Mouse (Mus musculus) kidney, embryonic 15.5 days (tissue): ENCODE data around the gene Ctdnep1. TPM values are rescaled to one million over a fixed set of nuclear protein-coding genes. Genes with fewer than 3 reads are reported as not detected.
A peak's percentile ranks its signal among the peaks of the same experiment; 100 is the strongest.
"Not testable (repeated sequence)": the region's sequence is repeated elsewhere in the genome, so short reads cannot be mapped to it uniquely, and the experiment has no call there.

Experiments
- ATAC-seq: fragments of 200-750 bp; cut with Nextera tagmentation; replicated peaks from 2 replicates; pipeline ENCODE4 v1.8.0; 2017; ENCODE audit warnings: moderate TSS enrichment; ENCODE audit not compliant: low FRiP score
- H3K27ac ChIP-seq: fragments of 300-500 bp; sonication (generic); 2 replicates; pipeline ENCODE4 v1.5.1; 2015; ENCODE audit warnings: mild to moderate bottlenecking, inconsistent platforms
- H3K27me3 ChIP-seq: fragments of 300-500 bp; sonication (generic); 2 replicates; pipeline ENCODE4 v1.6.1; 2015; ENCODE audit warnings: inconsistent platforms
- H3K36me3 ChIP-seq: fragments of 300-500 bp; sonication (generic); 2 replicates; pipeline ENCODE4 v1.6.1; 2015; ENCODE audit warnings: inconsistent platforms
- H3K4me1 ChIP-seq: fragments of 300-500 bp; sonication (generic); 2 replicates; pipeline ENCODE4 v1.6.1; 2015; ENCODE audit warnings: inconsistent platforms
- H3K4me2 ChIP-seq: fragments of 300-500 bp; sonication (generic); 2 replicates; pipeline ENCODE4 v1.6.1; 2015; ENCODE audit warnings: moderate library complexity, mild to moderate bottlenecking, inconsistent platforms
- H3K4me3 ChIP-seq: fragments of 300-500 bp; sonication (generic); replicated peaks from 2 replicates; pipeline ENCODE4 v1.5.1; 2015; ENCODE audit warnings: mild to moderate bottlenecking, inconsistent platforms
- H3K9ac ChIP-seq: fragments of 300-500 bp; sonication (generic); 2 replicates; pipeline ENCODE4 v1.6.1; 2015; ENCODE audit warnings: mild to moderate bottlenecking, inconsistent platforms
- H3K9me3 ChIP-seq: fragments of 300-500 bp; sonication (generic); replicated peaks from 2 replicates; pipeline ENCODE4 v1.6.1; 2016; ENCODE audit warnings: inconsistent platforms
- WGBS: fragments of 180-500 bp; shearing (Covaris S2); methylation state at CpG from one replicate; pipeline ENCODE4 v1.1.7; 2015; ENCODE audit warnings: mixed read lengths; 5-methylcytosine and 5-hydroxymethylcytosine counted together
- polyA plus RNA-seq: library from polyadenylated mRNA; unstranded; fragments of >200 nt; fragmentation: Nextera tagmentation; extraction: Ambion mirVana; gene quantifications from 2 replicates; pipeline ENCODE4 v1.2.1, GENCODE M21; 2015

Gene Ctdnep1
- polyA plus RNA-seq, 1 experiment from 2014 or later, result 31.7 TPM

DNA sequence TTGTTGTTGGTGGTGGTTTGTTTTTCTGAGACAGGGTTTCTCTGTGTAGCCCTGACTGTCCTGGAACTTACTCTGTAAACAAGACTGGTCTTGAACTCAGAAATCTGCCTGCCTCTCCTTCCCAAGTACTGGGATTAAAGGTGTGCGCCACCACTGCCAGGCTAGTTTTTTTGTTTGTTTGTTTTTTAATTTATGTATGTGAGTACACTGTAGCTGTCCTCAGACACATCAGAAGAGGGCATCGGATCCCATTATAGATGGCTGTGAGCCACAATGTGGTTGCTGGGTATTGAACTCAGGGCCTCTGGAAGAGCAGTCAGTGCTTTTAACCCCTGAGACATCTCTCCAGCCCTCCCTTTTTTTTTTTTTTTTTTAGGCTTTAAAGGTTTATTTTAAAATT is 35.2 kb downstream of the Ctdnep1 start:
- H3K4me2 ChIP-seq, H3K27ac ChIP-seq, H3K27me3 ChIP-seq, ATAC-seq, H3K4me3 ChIP-seq, H3K9ac ChIP-seq, H3K9me3 ChIP-seq: not testable (repeated sequence)
- WGBS, result 83% methylated on average over 2 of the region's 2 CpGs
- peaks cover 65% of the 10 kb centered on the region for H3K4me1 ChIP-seq
- peaks cover 29% of the 10 kb centered on the region for H3K36me3 ChIP-seq

DNA sequence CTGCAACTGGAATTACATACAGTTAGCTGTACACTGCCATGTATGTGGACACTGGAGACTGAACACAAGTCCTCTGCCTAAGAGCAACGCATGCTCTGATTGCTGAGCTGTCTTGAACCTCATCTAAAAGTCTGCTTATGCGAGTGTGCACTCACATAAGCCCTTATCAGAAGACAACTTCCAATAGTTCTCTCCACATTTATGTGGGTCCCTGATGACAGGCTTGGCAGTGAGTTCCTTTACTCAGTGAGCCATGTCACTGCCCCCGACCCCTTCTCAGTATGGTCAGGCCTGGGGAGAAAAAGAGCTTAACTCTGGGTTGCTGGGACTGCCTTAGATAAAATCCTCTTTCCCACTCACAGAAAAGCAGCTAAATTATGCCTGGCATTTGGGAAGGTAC is 35.7 kb downstream of the Ctdnep1 start, which contains the start of gene Dlg4:
Gene Dlg4, plus strand, starts transcription at position 274 of the 400 bp plus-strand sequence.
- H3K4me3 ChIP-seq, result peak within 1 kb of the TSS; percentile 69
- ATAC-seq, result no peak
- peaks cover 24% of the 10 kb centered on the region for H3K36me3 ChIP-seq
- no peaks in the 10 kb centered on the region for H3K9me3 ChIP-seq
- H3K9ac ChIP-seq, result peak within 1 kb of the TSS; percentile 24; the same call in 1 of the 2 replicates
- peak within 1 kb of the TSS; percentile 92 for H3K27ac ChIP-seq
- WGBS, result 68% methylated on average over 3 of the region's 3 CpGs
- H3K4me1 ChIP-seq, result peaks cover 70% of the 10 kb centered on the region
- H3K27me3 ChIP-seq, result no peaks in the 10 kb centered on the region
- H3K4me2 ChIP-seq, result peak within 1 kb of the TSS; percentile 91

GRCm38 (mm10) chr11:70017199-70017767 is 36.3 kb downstream of the Ctdnep1 start:
- H3K4me1 ChIP-seq, result peaks cover 75% of the 10 kb centered on the region
- no peak for ATAC-seq
- H3K36me3 ChIP-seq, result peaks cover 18% of the 10 kb centered on the region
- 45% methylated on average over 7 of the region's 7 CpGs for WGBS
- no peaks in the 10 kb centered on the region for H3K27me3 ChIP-seq
- H3K27ac ChIP-seq, result peak overlapping the region; percentile 92
- H3K9ac ChIP-seq, result peak overlapping the region; percentile 24; the same call in 1 of the 2 replicates
- H3K4me3 ChIP-seq, result peak overlapping the region; percentile 69
- no peaks in the 10 kb centered on the region for H3K9me3 ChIP-seq
- H3K4me2 ChIP-seq, result peak overlapping the region; percentile 91

DNA sequence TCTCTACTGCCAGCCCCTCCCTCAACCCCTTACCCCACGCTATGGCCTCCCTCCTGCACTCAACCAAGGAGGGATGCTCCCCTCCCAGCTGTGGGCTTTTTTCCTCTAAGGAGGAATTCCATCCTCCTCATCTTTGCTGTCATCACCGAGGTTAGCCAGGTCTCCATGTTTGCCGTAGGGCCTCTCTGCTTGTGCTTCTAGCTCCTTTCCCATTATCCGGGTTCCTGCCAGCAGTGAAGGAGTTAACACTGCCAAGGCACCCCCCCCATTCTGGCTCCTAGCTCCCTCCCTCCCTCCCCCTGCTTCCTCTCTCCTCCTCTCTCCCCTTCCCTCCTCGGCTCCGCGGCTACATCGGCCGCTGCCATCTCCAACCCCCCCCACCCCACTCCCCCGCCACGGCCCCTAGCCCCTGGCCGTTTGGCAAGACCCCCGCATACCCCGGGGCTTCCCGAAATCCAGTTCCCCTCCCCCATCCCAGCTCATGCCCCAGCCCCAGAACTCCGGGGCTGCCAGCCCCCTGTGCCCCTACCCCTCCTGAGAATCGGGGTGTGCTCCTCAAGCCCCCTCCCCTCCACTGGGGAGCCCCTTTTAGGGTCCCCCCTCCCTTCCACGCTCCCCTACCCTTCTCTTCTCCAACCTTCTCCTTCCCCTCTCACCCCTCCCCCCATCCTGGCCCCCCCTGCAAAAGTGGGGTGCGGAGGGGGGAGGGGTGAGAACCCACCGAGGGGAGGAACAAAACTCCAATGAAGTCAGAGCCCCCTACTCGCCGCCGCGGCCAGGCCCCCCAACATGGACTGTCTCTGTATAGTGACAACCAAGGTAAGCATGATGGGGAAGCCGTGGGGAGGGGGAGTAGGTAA is 37.4 kb downstream of the Ctdnep1 start:
- no peak for ATAC-seq
- Histone ChIP-seq H3K27me3 (no peaks in the 10 kb centered on the region), H3K4me2 (peak overlapping the region; percentile 91), H3K4me3 (peak overlapping the region; percentile 69), H3K9me3 (no peaks in the 10 kb centered on the region), H3K36me3 (peaks cover 7% of the 10 kb centered on the region), H3K9ac (peak overlapping the region; percentile 85), H3K27ac (peak overlapping the region; percentile 92), H3K4me1 (peaks cover 80% of the 10 kb centered on the region)
- WGBS, result 2% methylated on average over 24 of the region's 25 CpGs

DNA sequence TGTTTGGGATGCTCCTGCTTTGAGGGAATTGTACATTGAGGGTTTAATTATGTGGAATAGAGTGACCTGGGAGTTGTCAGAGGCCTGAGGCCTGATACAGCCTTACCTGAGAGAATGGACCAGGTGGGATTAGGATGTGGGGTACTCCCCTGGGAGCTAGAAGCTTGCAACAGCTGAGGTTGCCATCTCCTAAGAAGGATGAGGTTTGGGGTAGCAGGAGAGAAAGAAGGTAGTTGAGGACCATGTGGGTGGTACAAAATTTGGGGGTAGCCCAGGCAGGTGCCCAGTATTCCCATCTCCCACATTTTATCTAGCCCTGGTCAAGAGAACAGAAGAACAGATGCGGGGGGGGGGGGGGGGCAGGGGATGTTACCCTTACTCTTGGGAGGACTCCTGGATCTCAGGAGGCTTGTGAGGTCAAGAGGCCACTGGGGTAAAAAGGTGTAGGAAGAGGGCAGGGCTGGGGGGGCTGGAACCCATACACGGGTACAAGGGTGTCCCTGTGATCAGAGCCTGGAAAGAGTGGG is 38.6 kb downstream of the Ctdnep1 start:
- no peak for ATAC-seq
- 20% methylated on average over 2 of the region's 2 CpGs for WGBS
- peaks cover 82% of the 10 kb centered on the region for H3K4me1 ChIP-seq
- peak overlapping the region; percentile 69 for H3K4me3 ChIP-seq
- H3K36me3 ChIP-seq, result no peaks in the 10 kb centered on the region
- peak overlapping the region; percentile 92 for H3K27ac ChIP-seq
- no peaks in the 10 kb centered on the region for H3K9me3 ChIP-seq
- H3K9ac ChIP-seq, result peak overlapping the region; percentile 85; the same call in 1 of the 2 replicates
- H3K4me2 ChIP-seq, result peak overlapping the region; percentile 91
- no peaks in the 10 kb centered on the region for H3K27me3 ChIP-seq

- Histone ChIP-seq H3K4me1 (peaks cover 78% of the 10 kb centered on the region), H3K27me3 (no peaks in the 10 kb centered on the region), H3K4me3 (peak overlapping the region; percentile 69), H3K9ac (peak overlapping the region; percentile 85; the same call in 1 of the 2 replicates), H3K4me2 (peak overlapping the region; percentile 91), H3K9me3 (no peaks in the 10 kb centered on the region), H3K27ac (peak overlapping the region; percentile 92), H3K36me3 (no peaks in the 10 kb centered on the region)
- no peak for ATAC-seq
- 19% methylated on average over 8 of the region's 8 CpGs for WGBS
Observed at GRCm38 (mm10) chr11:70020022-70020631, 39.2 kb downstream of the Ctdnep1 start.

DNA sequence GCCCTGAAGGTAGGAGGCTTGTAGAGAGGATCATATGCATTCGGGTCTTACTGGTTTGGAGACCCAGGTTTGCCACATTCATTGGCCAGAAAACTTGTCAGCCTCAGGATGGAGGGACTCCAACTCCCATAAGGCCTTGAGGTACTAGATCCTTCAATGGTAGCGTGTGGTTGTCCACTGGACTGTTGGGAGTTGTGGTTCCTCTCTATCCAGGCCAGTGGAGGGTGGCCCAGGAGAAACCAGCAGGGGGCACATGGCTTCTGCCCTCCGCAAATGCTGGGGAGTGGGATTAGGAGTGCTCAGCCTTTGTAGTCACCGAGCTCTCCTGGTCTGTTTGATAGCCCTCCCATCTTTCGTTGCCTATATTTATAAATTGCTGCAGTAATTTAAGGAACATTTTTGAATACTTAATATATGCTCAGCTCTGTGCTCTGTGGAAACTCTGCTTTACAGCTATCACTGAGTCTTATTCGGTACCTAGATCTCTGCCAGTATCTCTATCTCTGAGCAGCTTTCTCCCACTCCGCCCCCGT is 39.8 kb downstream of the Ctdnep1 start:
- Histone ChIP-seq H3K4me3 (peak overlapping the region; percentile 69), H3K9ac (peak overlapping the region; percentile 33; the same call in 1 of the 2 replicates), H3K4me1 (peaks cover 77% of the 10 kb centered on the region), H3K27me3 (no peaks in the 10 kb centered on the region), H3K4me2 (peak overlapping the region; percentile 91), H3K9me3 (no peaks in the 10 kb centered on the region), H3K36me3 (no peaks in the 10 kb centered on the region), H3K27ac (peak overlapping the region; percentile 92)
- peak; percentile 86 for ATAC-seq
- WGBS, result under 1% methylated on average over 8 of the region's 8 CpGs

DNA sequence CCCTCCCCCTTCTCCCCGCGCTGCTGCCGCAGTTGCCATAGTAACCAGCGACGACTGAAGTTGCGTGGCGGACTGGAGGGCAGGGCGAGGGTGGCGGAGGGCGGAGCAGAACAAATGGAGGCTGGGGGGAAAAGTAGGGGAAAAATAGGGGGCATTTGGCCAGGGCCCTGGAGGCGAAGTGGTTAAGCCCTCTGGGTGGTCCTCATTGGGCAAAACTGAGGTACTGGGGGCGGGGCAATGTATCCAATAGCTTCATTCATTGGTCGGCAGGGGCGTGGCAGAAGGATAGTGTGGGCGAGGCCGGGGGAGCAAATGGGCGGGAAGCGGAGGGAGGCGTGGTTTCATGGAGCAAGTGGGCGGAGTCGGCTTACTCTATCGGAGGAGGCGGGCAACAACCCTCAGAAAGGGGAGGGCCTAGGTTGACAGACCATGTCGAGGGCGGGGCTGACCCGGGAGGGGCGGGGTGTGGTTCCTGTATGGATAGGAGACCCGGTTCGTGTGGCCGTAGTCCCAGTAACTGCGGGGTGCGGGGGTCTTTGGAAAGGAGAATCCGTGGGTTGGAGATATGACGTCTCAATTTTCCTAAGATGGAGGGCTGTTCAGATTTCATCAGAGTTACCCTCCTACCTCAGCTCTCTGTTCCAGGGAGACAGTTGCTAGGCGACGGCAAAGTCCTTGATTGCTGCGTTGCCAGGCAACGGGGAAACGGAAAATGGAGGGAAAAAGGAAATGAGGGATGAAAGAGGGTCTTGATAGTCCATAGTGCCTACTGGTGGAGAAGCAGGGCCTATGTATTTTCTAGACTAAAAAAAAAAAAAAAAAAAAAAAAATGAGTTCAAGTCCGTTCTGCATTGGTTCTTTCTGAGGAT is 40.5 kb downstream of the Ctdnep1 start:
- Histone ChIP-seq H3K4me1 (peaks cover 84% of the 10 kb centered on the region), H3K27me3 (no peaks in the 10 kb centered on the region), H3K36me3 (no peaks in the 10 kb centered on the region), H3K4me2 (peak overlapping the region; percentile 91), H3K9me3 (no peaks in the 10 kb centered on the region), H3K27ac (peak overlapping the region; percentile 92), H3K9ac (peak overlapping the region; percentile 33; the same call in 1 of the 2 replicates), H3K4me3 (peak overlapping the region; percentile 69)
- ATAC-seq, result peak; percentile 65
- WGBS, result 2% methylated on average over 40 of the region's 40 CpGs

DNA sequence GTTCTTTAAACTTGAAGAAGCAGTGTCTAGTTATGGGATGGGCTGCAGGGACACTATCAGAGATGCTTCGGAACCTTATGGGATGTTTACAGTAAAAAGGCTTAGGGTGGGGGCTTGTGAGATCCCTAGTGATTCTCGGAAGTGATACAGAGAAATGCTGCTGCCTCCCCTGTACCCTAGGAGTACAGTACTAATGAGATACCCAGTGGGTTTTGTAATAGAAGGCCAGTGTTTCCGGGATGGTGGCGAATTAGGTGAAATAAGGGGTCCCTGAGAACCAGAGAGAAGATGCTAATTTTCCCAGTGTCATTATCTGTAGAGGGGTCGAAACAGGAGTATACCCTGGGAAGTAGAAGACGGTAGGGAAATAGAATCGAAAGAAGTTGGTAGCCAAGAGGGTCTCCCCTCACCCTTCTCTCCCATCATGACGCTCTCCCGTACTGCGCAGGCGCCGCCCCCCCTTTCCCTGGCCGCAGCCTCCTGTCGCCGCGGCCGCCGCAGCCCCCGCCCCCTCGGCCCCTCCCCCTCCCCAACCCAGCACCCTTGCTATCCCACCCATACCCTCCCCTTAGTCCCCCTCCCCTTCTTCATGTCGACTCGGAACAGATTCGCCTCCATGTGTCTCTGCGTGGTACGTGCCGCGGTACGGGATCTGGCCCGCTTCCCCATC is 42.7 kb downstream of the Ctdnep1 start:
- 5% methylated on average over 28 of the region's 29 CpGs for WGBS
- Histone ChIP-seq H3K4me2 (peak overlapping the region; percentile 63), H3K27me3 (no peaks in the 10 kb centered on the region), H3K4me1 (peaks cover 87% of the 10 kb centered on the region), H3K27ac (no peak overlapping the region), H3K4me3 (peak overlapping the region; percentile 37), H3K36me3 (no peaks in the 10 kb centered on the region), H3K9me3 (no peaks in the 10 kb centered on the region), H3K9ac (peak overlapping the region; percentile 31; the same call in 1 of the 2 replicates)
- ATAC-seq, result no peak

DNA sequence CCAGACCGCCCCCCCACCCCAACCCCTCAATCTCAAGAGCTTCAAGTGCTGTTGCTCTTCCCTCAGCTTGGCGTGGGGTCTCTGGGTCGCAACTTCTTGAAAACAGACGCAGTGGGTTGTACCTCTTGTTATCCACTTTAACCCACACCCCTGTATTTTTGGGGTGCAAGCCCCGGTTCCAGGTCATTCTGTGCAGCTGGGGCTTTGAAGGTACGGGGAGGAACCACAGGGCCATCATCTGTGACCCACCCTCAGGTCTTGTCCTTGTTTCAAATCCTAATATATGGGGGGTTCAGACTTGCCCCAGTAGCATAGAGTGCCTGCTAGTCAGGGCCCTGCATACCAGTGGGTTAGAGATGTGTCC is 43.2 kb downstream of the Ctdnep1 start:
- no peaks in the 10 kb centered on the region for H3K9me3 ChIP-seq
- H3K27ac ChIP-seq, result no peak overlapping the region
- ATAC-seq, result no peak
- peak overlapping the region; percentile 37 for H3K4me3 ChIP-seq
- peaks cover 87% of the 10 kb centered on the region for H3K4me1 ChIP-seq
- peak overlapping the region; percentile 31; the same call in 1 of the 2 replicates for H3K9ac ChIP-seq
- WGBS, result 17% methylated on average over 6 of the region's 6 CpGs
- H3K36me3 ChIP-seq, result no peaks in the 10 kb centered on the region
- peak overlapping the region; percentile 63 for H3K4me2 ChIP-seq
- H3K27me3 ChIP-seq, result no peaks in the 10 kb centered on the region
